Mouse (Mus musculus) testis, adult 2 months (tissue): ENCODE measurements around the gene Slc44a1.

ENCODE experiments used
- CTCF ChIP-seq: fragments of 200-500 bp; IDR thresholded peaks from 2 replicates; pipeline ENCODE4 v1.5.1; 2012; ENCODE audit warnings: low read depth, mild to moderate bottlenecking, inconsistent platforms, low read length, moderate library complexity; ENCODE audit not compliant: control insufficient read depth, insufficient read depth, insufficient replicate concordance
- POLR2A ChIP-seq: fragments of 200-500 bp; IDR thresholded peaks from 2 replicates; pipeline ENCODE4 v1.6.1; 2012; ENCODE audit warnings: low read depth, mild to moderate bottlenecking, inconsistent platforms, low read length, moderate library complexity; ENCODE audit not compliant: control insufficient read depth

GRCm38 (mm10) chr4:53591536-53591935 is 151.3 kb downstream of the Slc44a1 start:
- TF ChIP-seq POLR2A, result no peak
- no peak for TF ChIP-seq CTCF
